Mouse (Mus musculus) lung, postnatal 0 days (tissue): ENCODE data around the gene Sh2b2.

Experiments
- CTCF ChIP-seq: IDR thresholded peaks from 2 replicates; pipeline ENCODE4 v1.5.1; 2016; ENCODE audit warnings: antibody characterized with exemption, mild to moderate bottlenecking
- EP300 ChIP-seq: IDR thresholded peaks from 2 replicates; pipeline ENCODE4 v1.6.1; 2016; ENCODE audit warnings: antibody characterized with exemption, mild to moderate bottlenecking, control low read depth

DNA sequence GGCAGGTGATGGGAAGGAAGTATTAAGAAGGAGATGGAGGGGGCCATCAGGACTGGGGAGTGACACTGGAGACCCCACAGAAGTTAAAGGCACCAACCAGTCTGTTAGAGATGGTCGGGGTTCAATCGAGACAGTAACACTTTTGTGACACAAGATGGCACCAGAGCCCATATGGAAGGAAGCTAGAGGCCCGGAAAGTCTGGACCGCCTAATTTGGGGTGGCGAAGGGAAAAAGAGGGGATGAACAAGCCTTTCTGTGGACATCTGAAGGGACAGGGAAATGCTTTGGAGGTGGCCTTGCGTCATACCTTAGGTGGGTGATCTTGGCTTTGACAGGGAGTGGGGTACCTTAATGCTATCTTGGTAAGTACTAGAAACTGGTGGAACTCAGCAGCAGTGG, 35.0 kb upstream of the Sh2b2 start:
- TF ChIP-seq CTCF: peak; percentile 68
- no peak for TF ChIP-seq EP300
